Mouse (Mus musculus) neural tube, embryonic 15.5 days (tissue): ENCODE measurements around the gene Samd13. TPM values are rescaled to one million over a fixed set of nuclear protein-coding genes. Genes with fewer than 3 reads are reported as not detected.

Experiments
- ATAC-seq: fragments of 200-750 bp; cut with Nextera tagmentation; 2 replicates; pipeline ENCODE4 v1.8.0; 2017; ENCODE audit warnings: mild to moderate bottlenecking, moderate TSS enrichment, moderate library complexity; ENCODE audit not compliant: low FRiP score
- H3K27ac ChIP-seq: fragments of 300-500 bp; sonication (generic); replicated peaks from 2 replicates; pipeline ENCODE4 v1.5.1; 2015; ENCODE audit warnings: mild to moderate bottlenecking, inconsistent platforms
- H3K27me3 ChIP-seq: fragments of 300-500 bp; sonication (generic); replicated peaks from 2 replicates; pipeline ENCODE4 v1.6.1; 2015; ENCODE audit warnings: inconsistent platforms
- H3K36me3 ChIP-seq: fragments of 300-500 bp; sonication (generic); 2 replicates; pipeline ENCODE4 v1.6.1; 2015; ENCODE audit warnings: inconsistent platforms
- H3K4me1 ChIP-seq: fragments of 300-500 bp; sonication (generic); 2 replicates; pipeline ENCODE4 v1.6.1; 2015; ENCODE audit warnings: inconsistent platforms
- H3K4me2 ChIP-seq: fragments of 300-500 bp; sonication (generic); 2 replicates; pipeline ENCODE4 v1.6.1; 2015; ENCODE audit warnings: inconsistent platforms, mild to moderate bottlenecking, moderate library complexity
- H3K4me3 ChIP-seq: fragments of 300-500 bp; sonication (generic); replicated peaks from 2 replicates; pipeline ENCODE4 v1.5.1; 2015; ENCODE audit warnings: mild to moderate bottlenecking, inconsistent platforms
- H3K9ac ChIP-seq: fragments of 300-500 bp; sonication (generic); replicated peaks from 2 replicates; pipeline ENCODE4 v1.6.1; 2015; ENCODE audit warnings: mild to moderate bottlenecking, inconsistent platforms
- H3K9me3 ChIP-seq: fragments of 300-500 bp; sonication (generic); replicated peaks from 2 replicates; pipeline ENCODE4 v1.6.1; 2016; ENCODE audit warnings: inconsistent platforms
- WGBS: fragments of 180-500 bp; shearing (Covaris S2); methylation state at CpG from one replicate; pipeline ENCODE4 v1.1.7; 2015; ENCODE audit warnings: mixed read lengths; 5-methylcytosine and 5-hydroxymethylcytosine counted together
- polyA plus RNA-seq: library from polyadenylated mRNA; unstranded; fragments of >200 nt; fragmentation: Nextera tagmentation; extraction: Ambion mirVana; gene quantifications from 2 replicates; pipeline ENCODE4 v1.2.1, GENCODE M21; 2015

The Samd13 gene
- polyA plus RNA-seq, 1 experiment from 2014 or later: 0.46 TPM

DNA sequence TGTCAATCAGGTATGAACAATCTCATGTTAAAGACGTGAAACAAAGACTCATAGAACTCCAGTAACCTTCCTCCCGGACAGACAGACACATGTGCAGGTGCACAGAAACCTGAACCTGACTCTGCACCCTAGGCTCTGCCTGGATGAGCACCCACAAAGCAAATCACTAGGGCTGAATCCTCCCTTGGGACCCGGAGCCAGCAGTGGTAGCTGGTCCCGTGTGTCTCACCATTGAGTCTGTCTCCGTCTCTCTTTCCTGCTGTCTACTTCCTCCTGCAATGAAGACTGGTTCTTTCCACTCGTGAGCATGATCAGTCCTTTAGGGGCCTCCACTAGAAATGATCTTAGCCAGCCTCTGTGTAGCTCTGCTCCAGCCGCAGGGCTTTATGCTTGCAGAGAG is 23.5 kb downstream of the Samd13 start:
- no peaks in the 10 kb centered on the region for H3K36me3 ChIP-seq
- no peaks in the 10 kb centered on the region for H3K9me3 ChIP-seq
- H3K4me3 ChIP-seq: no peak overlapping the region
- H3K4me2 ChIP-seq: no peak overlapping the region
- no peaks in the 10 kb centered on the region for H3K4me1 ChIP-seq
- H3K27me3 ChIP-seq: no peaks in the 10 kb centered on the region
- no peak overlapping the region for H3K27ac ChIP-seq
- no peak overlapping the region for H3K9ac ChIP-seq
- no peak for ATAC-seq
- WGBS: 81% methylated on average over 7 of the region's 7 CpGs

DNA sequence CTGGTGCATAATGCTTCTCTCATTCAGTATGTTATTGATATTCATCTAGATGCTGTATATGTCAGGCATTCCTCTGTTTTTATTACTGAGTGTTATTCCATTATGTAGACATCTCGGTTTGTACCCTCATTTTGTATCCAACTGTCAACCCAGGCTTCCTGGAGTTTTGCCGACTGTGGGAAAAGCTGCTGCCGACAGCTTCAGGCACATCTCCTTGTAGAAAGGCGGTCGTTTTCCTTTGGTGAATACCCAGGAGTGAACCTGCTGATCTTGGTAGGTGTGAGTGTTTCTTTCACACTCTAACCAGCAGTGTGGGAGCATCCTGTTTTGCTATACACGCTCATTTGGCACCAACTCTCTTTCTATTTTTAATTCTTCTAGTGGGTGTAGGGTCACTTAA is 24.4 kb downstream of the Samd13 start:
- Histone ChIP-seq H3K36me3 (no peaks in the 10 kb centered on the region), H3K4me3 (no peak overlapping the region), H3K9me3 (no peaks in the 10 kb centered on the region), H3K4me2 (no peak overlapping the region), H3K27ac (no peak overlapping the region), H3K9ac (no peak overlapping the region), H3K27me3 (no peaks in the 10 kb centered on the region), H3K4me1 (no peaks in the 10 kb centered on the region)
- 73% methylated on average over 6 of the region's 6 CpGs for WGBS
- no peak for ATAC-seq

DNA sequence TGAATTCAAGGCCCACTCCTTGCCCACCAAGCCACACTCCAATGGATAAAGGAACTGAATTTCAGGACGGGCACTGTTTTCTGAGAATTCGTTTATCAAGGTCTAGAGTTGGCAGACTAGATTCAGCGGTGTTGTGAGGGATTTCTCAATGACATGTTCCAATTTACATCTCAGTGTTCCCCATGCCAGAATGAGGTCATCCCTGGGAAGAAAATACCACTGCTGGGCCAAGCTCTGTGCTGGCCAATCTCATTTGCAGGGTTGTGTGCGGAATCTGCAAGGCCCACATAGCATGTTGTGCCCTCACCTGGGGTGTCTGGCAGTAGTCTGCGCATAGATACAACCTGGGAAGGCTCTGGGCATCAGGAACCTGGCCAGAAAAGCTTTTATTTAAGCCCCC is 26.1 kb downstream of the Samd13 start:
- ATAC-seq: no peak
- H3K9ac ChIP-seq: no peak overlapping the region
- no peak overlapping the region for H3K27ac ChIP-seq
- H3K9me3 ChIP-seq: no peaks in the 10 kb centered on the region
- no peaks in the 10 kb centered on the region for H3K27me3 ChIP-seq
- no peaks in the 10 kb centered on the region for H3K4me1 ChIP-seq
- H3K4me3 ChIP-seq: no peak overlapping the region
- H3K36me3 ChIP-seq: no peaks in the 10 kb centered on the region
- 89% methylated on average over 5 of the region's 5 CpGs for WGBS
- no peak overlapping the region for H3K4me2 ChIP-seq

DNA sequence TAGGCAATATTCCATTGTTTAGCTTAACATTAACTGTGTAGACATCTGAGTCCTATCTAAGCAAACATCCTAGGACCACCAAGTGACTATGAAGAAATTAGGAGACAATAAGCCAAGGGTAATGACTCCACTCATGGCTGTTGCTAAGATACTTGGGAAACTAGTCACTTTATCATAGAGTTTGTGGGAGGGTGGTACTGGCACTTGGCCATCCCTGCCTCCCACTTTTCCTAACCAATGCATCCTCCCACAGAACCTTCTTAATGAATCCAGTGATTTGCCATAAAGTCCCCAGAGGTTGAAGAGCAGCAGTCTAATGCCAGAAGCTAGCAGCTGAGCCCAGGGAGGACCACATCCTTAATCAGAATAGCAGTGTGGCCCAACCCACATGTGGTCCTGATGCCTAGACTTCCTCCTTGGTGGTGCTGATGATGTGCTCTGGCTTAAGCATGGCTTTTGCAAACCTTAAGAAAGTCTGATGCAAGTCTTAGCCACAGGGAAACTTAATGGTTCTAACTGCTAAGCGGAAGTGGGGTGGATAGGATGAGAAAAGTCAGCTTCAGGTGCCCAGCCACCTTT is 27.2 kb downstream of the Samd13 start:
- no peaks in the 10 kb centered on the region for H3K27me3 ChIP-seq
- H3K4me1 ChIP-seq: no peaks in the 10 kb centered on the region
- H3K4me3 ChIP-seq: no peak overlapping the region
- 91% methylated on average over 1 of the region's 1 CpGs for WGBS
- H3K9ac ChIP-seq: no peak overlapping the region
- no peaks in the 10 kb centered on the region for H3K9me3 ChIP-seq
- no peaks in the 10 kb centered on the region for H3K36me3 ChIP-seq
- ATAC-seq: no peak
- no peak overlapping the region for H3K27ac ChIP-seq
- no peak overlapping the region for H3K4me2 ChIP-seq

DNA sequence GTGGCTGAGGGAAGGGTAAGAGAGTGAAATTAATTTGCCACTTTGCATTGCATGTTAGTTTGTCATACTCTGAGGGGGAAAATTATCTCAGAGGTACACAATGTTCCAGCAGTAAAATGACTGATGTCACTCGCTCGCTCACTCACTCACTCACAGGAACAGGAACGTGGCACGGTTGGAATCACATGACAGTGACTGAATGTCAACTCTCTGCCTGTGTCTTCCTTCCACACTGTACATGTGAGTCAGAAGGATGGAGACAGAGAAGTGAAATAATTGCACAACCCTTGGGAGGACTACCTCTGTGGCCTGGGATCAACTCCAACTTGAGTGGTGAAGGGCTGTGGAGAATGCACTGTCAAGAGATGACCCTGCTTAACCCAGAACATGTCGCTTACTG is 28.0 kb downstream of the Samd13 start:
- no peak overlapping the region for H3K4me2 ChIP-seq
- no peaks in the 10 kb centered on the region for H3K36me3 ChIP-seq
- no peaks in the 10 kb centered on the region for H3K27me3 ChIP-seq
- 88% methylated on average over 5 of the region's 5 CpGs for WGBS
- no peaks in the 10 kb centered on the region for H3K9me3 ChIP-seq
- H3K4me3 ChIP-seq: no peak overlapping the region
- H3K9ac ChIP-seq: no peak overlapping the region
- no peak for ATAC-seq
- H3K27ac ChIP-seq: no peak overlapping the region
- no peaks in the 10 kb centered on the region for H3K4me1 ChIP-seq

DNA sequence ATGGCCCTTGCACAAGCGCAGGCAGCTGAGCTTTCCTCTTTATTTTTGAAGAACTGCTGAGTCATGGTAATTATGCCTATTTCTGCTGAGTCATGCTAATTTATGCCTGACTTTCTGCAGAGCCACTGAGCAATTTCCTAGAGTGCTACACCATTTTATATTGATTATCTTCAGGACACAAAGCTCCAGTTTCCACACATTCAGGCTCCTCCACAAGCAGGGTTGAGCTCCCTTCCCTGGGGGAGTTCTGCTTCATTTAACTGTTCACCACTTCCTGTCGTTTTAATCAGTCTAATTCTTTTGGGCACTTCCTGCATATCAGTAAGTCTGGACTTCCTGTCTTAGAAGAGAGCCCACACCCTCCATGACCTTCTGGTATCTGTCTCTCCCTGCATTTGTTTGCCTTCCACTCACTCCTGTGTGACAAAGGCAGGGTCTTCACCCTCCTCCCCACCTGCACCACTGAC is 30.2 kb downstream of the Samd13 start:
- ATAC-seq: no peak
- H3K9me3 ChIP-seq: no peaks in the 10 kb centered on the region
- no peak overlapping the region for H3K4me3 ChIP-seq
- H3K27me3 ChIP-seq: no peaks in the 10 kb centered on the region
- H3K27ac ChIP-seq: no peak overlapping the region
- no peaks in the 10 kb centered on the region for H3K4me1 ChIP-seq
- H3K4me2 ChIP-seq: no peak overlapping the region
- H3K36me3 ChIP-seq: no peaks in the 10 kb centered on the region
- 75% methylated on average over 2 of the region's 2 CpGs for WGBS
- no peak overlapping the region for H3K9ac ChIP-seq

DNA sequence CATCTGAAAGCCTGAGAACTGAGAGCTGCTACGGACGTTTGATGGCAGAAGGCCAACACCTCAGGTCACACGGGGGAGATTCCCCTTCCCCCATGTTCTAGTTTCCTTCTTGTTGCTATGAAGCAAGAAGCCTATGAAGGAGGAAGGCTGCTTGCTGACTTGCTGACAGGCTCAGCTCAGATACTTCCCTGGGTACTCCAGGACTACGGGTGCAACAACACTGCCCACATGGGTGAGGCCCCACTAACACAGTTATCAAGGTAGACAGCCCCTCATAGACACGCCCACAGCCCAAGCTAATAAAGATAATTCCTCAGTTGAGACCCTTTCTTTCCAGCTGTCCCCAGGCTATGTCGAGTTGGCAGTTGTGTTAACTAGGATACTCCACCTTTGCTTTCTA is 31.7 kb downstream of the Samd13 start:
- no peak overlapping the region for H3K4me3 ChIP-seq
- H3K36me3 ChIP-seq: no peaks in the 10 kb centered on the region
- H3K9me3 ChIP-seq: no peaks in the 10 kb centered on the region
- no peak overlapping the region for H3K9ac ChIP-seq
- ATAC-seq: no peak
- 73% methylated on average over 6 of the region's 6 CpGs for WGBS
- no peaks in the 10 kb centered on the region for H3K4me1 ChIP-seq
- no peak overlapping the region for H3K4me2 ChIP-seq
- H3K27me3 ChIP-seq: no peaks in the 10 kb centered on the region
- no peak overlapping the region for H3K27ac ChIP-seq

DNA sequence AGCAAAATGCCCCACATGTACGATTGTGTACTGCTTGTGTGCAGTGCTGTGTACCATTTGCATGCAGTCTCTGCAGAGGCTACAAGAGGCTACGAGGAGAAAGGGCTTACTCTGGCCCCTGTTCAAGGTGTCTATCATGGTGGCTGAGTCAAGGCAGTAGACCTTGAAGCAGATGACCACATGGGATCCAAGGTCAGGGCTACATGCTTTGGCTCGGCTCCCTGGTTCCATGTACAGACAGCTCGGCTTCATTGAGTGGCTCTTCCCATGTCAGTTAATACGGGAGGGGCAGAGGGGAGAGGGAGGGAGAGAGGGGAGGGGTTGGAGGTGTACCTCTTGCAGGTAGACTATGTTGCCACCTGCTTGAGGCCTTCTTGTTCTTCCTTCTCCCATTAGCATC is 33.0 kb downstream of the Samd13 start:
- Histone ChIP-seq H3K27ac (no peak overlapping the region), H3K4me2 (no peak overlapping the region), H3K4me3 (no peak overlapping the region), H3K36me3 (no peaks in the 10 kb centered on the region), H3K4me1 (no peaks in the 10 kb centered on the region), H3K9me3 (no peaks in the 10 kb centered on the region), H3K27me3 (no peaks in the 10 kb centered on the region), H3K9ac (no peak overlapping the region)
- 89% methylated on average over 5 of the region's 5 CpGs for WGBS
- no peak for ATAC-seq

DNA sequence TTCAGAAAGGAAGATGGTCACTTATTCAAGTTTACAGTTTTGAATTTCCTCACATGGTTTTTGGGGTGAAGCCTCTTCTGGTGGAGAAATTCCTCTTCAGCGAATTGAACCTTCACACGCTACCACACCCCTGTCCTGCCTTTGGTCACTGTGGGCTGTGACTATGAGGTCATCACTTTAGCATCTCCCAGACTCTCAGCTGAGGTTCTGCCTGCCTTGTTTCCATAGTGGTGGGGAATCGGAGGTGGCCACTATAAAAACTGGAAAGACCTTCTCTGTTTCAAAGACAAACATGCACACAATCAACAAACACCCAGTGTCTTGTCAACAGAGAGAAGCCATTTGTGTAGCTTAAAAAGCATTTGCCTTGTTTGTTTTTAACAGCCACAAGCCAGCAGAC is 34.2 kb downstream of the Samd13 start, which contains the start of gene 4930503B20Rik:
4930503B20Rik (minus strand) TSS at position 101 of the 400 bp plus-strand sequence.
- WGBS: 85% methylated on average over 3 of the region's 3 CpGs
- Histone ChIP-seq H3K36me3 (no peaks in the 10 kb centered on the region), H3K4me1 (no peaks in the 10 kb centered on the region), H3K9ac (no peak within 1 kb of the TSS), H3K4me3 (no peak within 1 kb of the TSS), H3K4me2 (no peak within 1 kb of the TSS), H3K27me3 (no peaks in the 10 kb centered on the region), H3K27ac (no peak within 1 kb of the TSS), H3K9me3 (no peaks in the 10 kb centered on the region)
- no peak for ATAC-seq

DNA sequence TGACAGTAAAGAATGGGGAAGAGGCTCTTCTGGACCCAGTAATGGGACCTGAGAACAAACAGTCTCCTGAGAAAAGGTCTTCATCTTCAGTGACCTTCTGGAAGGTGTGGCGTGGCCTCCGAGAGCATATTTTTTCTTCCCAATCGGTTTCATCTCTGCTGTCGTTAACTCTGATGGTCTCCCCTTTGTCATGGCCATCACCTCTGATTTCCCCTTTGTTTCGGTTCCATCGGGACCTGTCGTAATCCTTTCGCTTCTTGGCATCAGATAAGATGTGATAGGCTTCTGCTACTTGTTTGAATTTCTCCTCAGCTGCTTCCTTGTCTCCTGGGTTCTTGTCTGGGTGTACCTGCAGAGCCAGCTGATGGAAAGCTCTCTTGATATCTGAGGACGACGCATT is 34.7 kb downstream of the Samd13 start:
- H3K9ac ChIP-seq: no peak overlapping the region
- 93% methylated on average over 10 of the region's 10 CpGs for WGBS
- H3K4me3 ChIP-seq: no peak overlapping the region
- H3K4me2 ChIP-seq: no peak overlapping the region
- no peak overlapping the region for H3K27ac ChIP-seq
- no peaks in the 10 kb centered on the region for H3K27me3 ChIP-seq
- H3K36me3 ChIP-seq: no peaks in the 10 kb centered on the region
- no peaks in the 10 kb centered on the region for H3K4me1 ChIP-seq
- H3K9me3 ChIP-seq: no peaks in the 10 kb centered on the region
- ATAC-seq: no peak

DNA sequence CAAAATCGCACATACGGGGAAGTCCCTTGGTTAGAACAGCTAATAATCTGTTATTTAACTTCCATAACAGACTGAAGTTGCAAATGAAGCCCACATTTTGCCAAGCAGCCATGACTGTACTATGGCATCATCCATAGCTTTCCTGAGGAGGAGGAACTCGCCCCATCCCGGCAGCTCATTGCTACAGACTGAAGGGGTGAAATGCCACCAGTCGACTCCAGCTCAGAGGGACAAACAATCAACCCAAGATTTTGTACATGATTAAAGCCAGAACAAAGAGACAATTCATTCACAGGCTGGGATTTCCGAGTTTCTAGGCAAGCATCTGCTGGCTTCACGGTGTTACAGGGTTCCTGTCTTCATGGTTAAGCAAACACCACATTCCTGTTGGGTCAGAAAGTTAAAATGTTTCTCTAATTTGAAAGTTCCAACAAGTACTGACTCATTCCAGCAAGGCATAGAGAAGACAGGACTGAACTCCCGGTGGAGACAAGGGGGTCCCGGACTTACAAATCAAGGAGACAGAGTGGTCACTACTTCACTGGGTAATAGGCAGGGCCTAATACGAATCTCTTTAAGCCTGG is 36.0 kb downstream of the Samd13 start:
- Histone ChIP-seq H3K27me3 (no peaks in the 10 kb centered on the region), H3K27ac (no peak overlapping the region), H3K4me1 (no peaks in the 10 kb centered on the region), H3K9me3 (no peaks in the 10 kb centered on the region), H3K4me2 (no peak overlapping the region), H3K9ac (no peak overlapping the region), H3K36me3 (no peaks in the 10 kb centered on the region), H3K4me3 (no peak overlapping the region)
- no peak for ATAC-seq
- WGBS: 86% methylated on average over 10 of the region's 10 CpGs

DNA sequence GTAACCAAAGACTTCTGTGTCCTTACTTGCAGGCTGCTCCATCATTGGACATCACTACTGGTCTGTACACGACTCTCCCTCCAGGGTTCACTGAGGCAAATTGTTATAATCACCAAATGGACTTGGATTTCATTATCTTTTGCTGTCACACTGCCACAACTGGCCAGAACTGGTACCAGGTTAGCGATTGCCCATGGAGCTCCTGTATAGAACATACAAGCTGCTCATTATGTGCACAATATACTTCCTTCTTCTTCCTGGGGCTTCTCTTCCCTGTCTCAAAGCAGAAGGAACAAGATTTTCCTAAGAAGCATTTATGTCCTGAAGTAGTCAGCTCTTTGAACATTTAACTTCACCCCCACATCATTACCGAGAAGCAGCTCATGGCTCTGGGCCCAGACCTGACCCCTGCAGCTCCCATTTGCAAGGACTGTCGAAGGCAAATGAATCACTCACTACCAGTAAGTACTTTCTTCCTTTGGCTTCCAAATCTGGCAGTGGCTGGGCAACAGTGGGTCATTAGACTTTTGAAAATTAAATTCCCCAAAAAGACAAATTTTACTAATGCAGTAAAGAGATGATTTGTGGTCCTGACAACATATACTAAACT is 43.5 kb downstream of the Samd13 start:
- Histone ChIP-seq H3K9ac (no peak overlapping the region), H3K9me3 (no peaks in the 10 kb centered on the region), H3K4me1 (no peaks in the 10 kb centered on the region), H3K27me3 (no peaks in the 10 kb centered on the region), H3K27ac (0 out of 2 replicates have a peak overlapping the region, but pooled peaks have one; percentile 41), H3K36me3 (no peaks in the 10 kb centered on the region), H3K4me2 (no peak overlapping the region), H3K4me3 (no peak overlapping the region)
- 47% methylated on average over 4 of the region's 4 CpGs for WGBS
- ATAC-seq: peak; percentile 66; the same call in 1 of the 2 replicates
